Mouse (Mus musculus): ENCODE data around the gene Vstm5.

- TF ChIP-seq CTCF (IDR thresholded peaks at IDR 0.05; ENCODE audit: low read depth), result no peak
- TF ChIP-seq EP300 (optimal IDR thresholded peaks at IDR 0.05), result no peak
Observed at GRCm38 (mm10) chr9:15240863-15241595, 2.2 kb downstream of the Vstm5 start.

All from stomach, postnatal 0 days (tissue).